Mouse (Mus musculus) MEL-GATA-1-ER (cell line): ENCODE data around the gene Zfp541.

Experiments
- DNase-seq: peaks from one replicate; pipeline ENCODE4 v3.0.0-alpha.2; 2012; ENCODE audit warnings: low read depth; ENCODE audit errors: extremely low read depth

Gene Zfp541

DNA sequence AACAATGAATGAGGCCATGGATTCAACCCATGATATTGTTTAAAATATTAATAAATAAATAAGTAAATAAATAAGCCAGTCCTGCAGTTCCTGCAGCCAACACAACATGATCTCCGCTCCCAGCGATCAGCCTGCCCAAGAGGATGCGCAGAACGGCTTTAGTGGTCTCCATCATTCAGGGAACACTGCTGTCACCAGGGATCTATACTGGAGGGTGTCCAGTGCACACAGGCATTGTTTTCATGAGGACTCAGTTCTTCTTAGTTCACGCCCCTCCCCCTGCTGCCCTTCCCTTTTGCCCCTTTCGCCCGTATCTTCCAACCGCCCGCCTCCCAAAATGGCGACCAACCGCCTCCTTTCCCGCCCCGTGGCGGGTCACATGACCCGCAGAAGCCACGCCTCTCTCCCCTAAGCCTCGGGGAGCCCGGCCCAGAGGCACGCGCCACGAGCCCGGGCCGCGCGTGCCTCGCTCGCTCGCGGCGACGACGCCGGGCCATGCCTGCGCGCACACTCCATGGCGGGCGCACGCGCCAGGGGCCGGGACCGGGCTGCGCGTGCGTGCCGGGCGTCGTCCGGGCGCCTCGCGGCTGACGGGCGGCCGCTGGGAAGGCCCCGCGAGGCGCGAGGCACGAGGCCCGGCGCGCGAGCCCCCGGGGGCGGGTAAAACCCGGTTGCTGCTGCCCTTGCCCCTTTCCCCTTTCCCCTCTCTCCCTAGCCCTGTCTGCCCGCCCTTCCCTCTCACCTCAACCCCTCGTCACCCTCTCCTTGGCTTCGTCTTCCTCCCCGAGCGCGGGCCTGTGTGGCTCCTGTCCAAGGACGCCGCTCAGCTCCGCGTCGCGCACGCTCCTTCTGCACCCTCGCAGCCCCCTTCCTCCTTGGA, at the start of gene Zfp541:
Gene Zfp541, plus strand, starts transcription at position 596 of the 880 bp plus-strand sequence.
- DNase-seq = no peak

- no peak for DNase-seq
Measured at GRCm38 (mm10) chr7:16012576-16013263, 48.9 kb upstream of the Zfp541 start.

DNA sequence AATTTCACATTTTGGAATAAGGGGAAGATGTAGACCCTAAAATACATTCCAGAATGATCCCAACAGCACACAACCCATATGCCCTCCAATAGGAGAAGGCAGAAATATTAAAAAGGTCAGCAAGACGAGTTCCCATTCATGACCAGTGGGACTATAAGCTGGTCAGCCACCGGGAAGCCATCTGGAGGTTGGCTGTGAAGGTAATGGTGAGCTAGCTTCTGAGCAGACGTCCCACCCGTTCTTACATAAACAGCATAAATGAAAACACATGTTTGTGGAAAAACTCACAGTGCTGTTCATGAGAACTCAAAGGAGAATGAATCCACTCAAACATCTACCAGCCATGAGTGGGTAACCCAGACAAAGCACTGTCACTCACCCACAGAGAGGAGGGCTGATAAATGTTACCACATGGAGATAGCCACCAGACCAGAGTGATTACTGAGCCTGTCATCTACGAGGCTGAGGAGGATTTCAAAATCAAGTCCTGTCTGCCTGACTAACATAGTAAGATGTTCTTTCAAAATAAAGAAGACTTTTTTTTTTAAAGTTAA, 47.8 kb upstream of the Zfp541 start:
- DNase-seq = no peak

- no peak for DNase-seq
Measured at GRCm38 (mm10) chr7:16014521-16015175, 47.0 kb upstream of the Zfp541 start.

GRCm38 (mm10) chr7:16015384-16015783, 46.2 kb upstream of the Zfp541 start:
- no peak for DNase-seq

DNA sequence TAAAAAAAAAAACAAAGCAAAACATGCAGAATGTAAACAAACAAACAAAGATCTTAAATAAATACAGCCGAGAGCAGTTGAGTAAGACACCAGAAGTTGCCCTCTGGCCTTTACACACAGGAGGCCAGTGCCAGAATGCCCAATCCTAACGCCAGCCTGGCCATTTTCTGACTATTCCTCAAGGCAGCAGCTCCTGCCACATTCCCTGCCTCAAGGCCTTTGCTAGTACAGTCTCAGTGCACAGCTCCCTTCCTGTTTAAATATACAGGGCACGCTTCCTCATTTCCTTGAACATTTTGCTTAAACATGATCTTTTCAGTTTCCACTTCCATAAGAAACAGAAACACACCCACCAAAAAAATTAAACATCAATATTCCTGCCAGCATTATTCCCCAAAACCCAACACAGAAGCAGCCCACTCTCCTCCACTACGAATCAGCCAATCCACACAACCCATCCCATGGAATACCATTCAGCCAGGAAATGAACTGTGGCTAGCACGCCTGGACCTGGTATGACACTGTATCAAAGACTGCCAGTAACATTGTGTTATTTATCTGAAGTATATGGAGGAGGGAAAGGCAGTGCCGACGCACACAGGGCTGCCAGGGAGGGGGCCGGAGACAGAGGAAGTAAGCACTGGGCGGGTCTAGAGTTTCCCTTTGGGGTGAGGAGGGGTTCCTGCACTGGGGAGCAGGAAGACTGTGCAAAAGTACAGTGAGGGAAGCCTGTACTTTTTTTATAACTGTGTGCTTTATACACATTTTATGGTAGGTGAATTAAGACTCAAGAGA, 43.4 kb upstream of the Zfp541 start:
- DNase-seq = peak; percentile 46

DNA sequence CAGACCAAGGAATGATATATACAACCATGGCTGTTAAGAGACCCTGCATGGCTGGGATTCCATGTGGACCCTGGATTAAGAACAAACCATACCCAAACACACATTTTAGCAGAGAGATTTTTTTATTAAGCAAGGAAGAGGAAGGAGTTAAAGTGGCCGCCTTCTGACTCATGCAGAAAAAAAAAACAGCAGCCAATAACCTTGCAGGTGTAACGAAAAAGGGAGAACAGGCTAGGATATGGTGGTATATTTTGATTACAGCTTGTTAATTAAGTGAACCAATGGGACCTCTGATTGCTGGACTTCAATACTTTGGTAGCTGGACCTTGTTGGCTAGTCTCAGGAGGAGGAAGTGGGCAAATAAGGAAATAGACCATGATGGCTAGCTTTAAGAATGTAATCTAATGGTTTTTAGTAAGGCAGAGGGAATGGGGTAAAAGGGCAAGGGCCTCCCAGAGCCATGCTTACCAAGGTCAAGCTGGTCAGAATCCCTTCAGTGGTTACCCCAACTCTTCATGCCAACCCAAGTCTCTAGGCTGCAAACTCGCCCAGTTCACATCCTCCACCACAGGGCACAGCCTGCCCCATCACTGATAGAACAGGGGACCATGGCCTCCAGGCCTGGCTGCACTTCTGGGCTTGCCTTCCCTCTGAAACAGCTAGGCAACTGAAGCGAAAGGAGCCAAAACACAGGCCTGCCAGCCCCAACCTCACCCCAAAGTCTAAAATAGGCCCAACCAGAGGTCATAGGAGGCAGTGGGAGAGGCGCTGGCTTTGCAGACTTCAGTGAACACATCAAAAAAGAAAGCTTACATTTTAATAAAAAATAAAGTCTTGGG, 42.1 kb upstream of the Zfp541 start:
- DNase-seq = no peak

DNA sequence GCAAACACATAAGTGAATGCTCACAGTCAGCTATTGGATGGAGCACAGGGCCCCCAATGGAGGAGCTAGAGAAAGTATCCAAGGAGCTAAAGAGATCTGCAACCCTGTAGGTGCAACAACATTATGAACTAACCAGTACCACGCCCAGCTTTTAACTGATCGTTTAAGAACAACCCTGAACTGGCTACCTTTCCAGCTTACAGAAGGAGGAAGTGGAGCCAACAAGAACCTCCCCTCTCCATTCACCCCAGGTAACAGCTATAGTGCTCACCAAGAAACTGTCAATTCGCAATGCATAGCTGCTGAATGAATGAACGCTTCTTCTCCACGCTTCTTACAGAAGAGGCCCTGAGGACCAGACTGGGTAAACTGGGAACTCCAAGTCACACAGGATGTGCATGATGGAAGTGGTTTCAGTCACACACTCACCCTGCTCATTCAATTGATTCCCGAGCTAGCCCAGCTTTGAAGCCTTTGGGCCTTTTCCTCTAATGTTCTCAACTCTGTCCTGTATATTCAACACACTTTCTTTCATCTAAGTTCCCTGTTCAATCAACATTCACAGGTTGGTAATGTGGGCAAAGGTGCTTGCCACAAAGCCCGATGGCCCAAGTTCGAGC, 36.9 kb upstream of the Zfp541 start:
- no peak for DNase-seq

DNA sequence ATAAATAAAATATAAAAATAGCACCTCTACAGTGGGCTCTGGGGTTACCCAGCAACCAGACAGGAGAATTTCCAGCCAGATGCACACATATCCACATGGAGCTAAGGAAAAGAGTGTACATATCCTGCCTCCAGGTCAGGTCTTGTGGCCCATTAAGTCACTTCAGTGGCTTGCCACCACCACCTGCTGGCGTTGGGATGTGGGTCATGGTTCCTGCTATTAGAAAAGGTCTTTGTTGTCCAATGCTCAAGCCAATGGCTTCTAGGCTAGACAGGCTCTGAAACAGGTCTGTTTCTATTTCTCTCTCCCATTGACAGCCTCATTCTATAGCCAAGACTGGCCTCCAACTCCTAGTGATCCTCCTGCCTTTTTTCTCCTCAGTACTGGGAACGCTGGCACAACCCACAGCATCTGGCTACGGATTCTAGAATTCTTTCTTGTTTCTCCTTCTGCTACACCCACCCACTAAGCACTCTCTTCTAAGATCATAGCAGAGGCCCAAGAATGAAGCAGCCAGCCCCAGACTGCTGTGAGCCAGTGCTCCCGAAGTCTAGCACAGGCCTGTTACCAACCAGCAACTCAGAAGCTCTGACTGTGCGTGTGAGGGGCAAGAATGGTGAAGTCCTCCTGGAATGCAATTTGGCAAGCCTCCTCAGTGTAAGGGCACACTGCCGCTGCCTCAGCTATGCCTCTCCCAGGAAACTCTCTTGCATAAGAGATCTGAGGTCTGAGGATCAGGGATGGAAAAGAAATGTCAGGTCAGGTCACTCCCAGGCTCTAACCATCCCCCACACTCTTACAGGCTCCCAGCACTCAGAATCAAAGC, 33.3 kb upstream of the Zfp541 start:
- DNase-seq = no peak

GRCm38 (mm10) chr7:16031072-16031471, 30.5 kb upstream of the Zfp541 start:
- DNase-seq = no peak

- no peak for DNase-seq
Measured at GRCm38 (mm10) chr7:16033059-16033458, 28.6 kb upstream of the Zfp541 start.

DNA sequence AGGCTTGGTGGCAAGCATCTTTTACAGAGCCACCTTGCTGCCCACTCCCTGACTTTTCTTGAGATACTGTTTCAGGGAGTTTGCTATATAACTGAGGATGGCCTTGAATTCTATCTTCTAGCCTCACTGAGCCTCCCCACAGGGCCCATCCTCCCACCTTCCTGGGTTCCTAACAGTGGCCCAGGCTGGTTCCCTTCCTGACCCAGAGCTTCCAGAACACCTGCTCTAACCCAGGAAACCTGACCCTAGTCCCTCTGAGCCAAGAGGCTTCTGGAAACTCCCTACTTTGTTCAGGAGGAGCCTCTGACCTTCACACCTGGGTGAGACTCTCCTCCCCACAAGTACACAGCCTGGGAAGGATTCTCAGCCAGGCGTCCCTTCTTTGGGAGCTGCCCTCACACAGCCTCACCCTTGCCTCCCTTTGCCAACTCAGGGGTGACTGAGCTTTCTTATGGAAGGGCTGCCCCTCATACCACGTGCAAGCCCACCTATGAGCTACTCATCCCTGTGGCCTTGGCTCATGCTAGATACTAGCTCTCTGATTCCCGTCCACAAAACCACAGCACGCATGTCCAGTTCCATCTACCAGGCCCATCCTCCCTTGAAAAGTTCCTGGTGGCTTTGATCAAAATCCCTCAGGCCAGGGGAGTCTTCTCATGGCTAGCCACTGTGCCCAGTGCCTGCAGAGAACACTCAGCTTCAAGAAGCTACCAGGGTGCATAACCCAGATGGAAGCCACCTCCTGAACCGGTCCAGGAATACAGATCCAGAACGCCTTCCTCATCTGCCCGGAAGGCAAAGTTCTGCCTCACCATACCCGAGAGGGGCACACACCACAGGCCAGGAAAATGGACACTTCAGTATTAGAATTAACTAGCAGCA, 27.8 kb upstream of the Zfp541 start:
- DNase-seq = no peak

DNA sequence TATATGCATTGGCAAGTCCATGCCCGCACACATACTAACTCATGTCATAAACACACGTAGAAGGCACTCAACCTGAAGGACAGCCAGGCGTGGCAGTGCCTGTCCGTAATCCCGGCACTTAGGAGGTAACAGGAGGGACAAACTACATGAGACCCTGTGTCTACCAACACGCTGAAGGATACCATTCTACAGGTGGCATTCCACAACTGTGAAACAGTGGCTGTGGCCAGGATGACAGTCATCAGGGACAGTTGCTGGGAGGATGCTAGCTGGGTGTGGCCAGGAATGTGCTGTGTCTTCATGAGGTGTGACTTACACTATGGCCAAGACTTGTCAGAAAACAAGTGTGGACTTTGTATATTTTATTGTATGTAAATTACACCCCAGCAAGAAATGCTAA, 24.6 kb upstream of the Zfp541 start:
- DNase-seq = no peak

DNA sequence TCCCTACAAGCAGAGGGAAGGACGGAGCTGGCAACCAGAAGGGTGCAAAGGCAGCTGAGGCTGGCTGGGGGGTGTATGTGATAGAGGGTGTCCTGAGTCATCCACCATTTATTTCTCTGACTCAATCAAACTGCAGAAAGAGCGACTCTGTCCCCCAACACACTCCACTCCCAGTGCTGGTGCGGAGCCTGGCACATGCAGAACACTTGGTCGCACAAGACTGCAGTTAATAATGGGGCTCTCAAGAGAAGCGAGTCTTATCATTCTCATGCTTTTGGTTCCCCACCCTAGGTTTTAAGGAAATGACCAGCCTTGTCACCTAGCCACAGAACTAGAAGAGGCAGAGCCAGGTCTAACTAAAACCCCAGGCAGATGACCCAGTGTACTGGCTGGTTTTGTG, 22.3 kb upstream of the Zfp541 start:
- peak; percentile 70 for DNase-seq

- no peak for DNase-seq
Measured at GRCm38 (mm10) chr7:16041208-16041607, 20.4 kb upstream of the Zfp541 start.

DNA sequence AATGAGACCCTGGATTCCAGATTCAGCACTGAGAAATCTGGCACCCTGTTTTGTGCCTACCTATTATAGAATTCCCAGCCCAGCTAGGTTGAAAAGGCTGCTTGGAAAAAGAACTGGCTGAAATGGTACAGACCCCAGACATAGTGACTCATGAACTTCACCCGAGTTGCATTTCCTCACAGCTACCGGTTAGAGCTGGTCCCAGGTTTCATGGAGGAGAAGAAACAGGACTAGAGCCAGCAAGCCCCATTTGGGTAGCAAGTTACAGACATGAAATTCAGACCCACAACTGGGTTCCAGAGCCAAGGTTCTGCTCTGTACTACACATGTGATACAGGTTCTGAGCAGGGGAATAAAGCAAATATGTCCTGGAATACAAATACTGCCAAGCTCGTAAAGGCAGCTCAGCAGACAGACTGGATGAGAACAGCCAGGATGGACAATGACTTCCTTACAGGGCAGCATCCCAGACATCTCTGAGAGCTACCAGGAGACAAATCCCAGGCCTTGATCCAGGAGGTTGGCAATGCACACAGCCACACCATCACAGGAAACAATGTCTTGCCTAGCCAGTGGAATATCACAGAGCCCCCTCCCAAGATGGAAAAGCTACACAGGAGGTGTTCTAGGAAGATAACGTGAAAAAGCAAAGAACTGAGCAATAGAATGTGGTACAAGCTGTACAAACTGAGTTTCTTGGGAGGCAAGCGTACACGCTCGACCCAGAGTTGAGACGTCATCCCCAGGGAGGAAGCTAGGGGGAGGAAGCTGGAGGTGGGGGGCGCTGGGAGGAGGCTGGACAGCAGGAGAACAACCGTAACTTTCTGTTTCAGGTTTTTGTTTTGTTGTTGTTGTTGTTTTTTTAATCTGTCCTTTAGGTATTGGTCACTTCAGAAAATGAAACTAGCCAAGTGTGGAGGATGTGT, 18.5 kb upstream of the Zfp541 start:
- no peak for DNase-seq
